Mouse (Mus musculus) MEL (cell line): ENCODE data around the gene Sntg2. TPM values are rescaled to one million over a fixed set of nuclear protein-coding genes. Genes with fewer than 3 reads are reported as not detected.

Experiments
- DNase-seq: peaks from one replicate; pipeline ENCODE4 v3.0.0; 2011; ENCODE audit warnings: low read depth, low spot score
- H3K27ac ChIP-seq: 2 replicates; pipeline ENCODE4 v1.5.1; 2012; ENCODE audit warnings: low read depth, mild to moderate bottlenecking, control low read depth, low read length, moderate library complexity; ENCODE audit not compliant: control insufficient read depth
- H3K27me3 ChIP-seq, 2 experiments: fragments of 150-350 bp in 1 of 2; sonication (generic) in 1 of 2; 2 replicates each; pipeline ENCODE4 v1.6.1; 2012; ENCODE audit warnings: low read length in 2 of 2, mild to moderate bottlenecking in 2 of 2, improper control_type of control experiment in 1 of 2, moderate library complexity in 1 of 2; ENCODE audit not compliant: insufficient read depth in 2 of 2, control insufficient read depth in 1 of 2
- H3K36me3 ChIP-seq, 2 experiments: 2 replicates each; pipeline ENCODE4 v1.6.1; 2012 to 2014; ENCODE audit warnings: low read length in 2 of 2, improper control_type of control experiment in 1 of 2, inconsistent platforms in 1 of 2, mild to moderate bottlenecking in 1 of 2; ENCODE audit not compliant: insufficient read depth in 2 of 2, control insufficient read depth in 1 of 2
- H3K4me1 ChIP-seq, 2 experiments: fragments of 150-350 bp in 1 of 2; sonication (generic) in 1 of 2; 2 replicates each; pipeline ENCODE4 v1.6.1; 2012; ENCODE audit warnings: low read length in 2 of 2, improper control_type of control experiment in 1 of 2, mild to moderate bottlenecking in 1 of 2; ENCODE audit not compliant: insufficient read depth in 2 of 2, control insufficient read depth in 1 of 2
- H3K4me3 ChIP-seq, 2 experiments: fragments of 150-350 bp in 1 of 2; sonication (generic) in 1 of 2; 2 replicates each; pipeline ENCODE4 v1.5.1; 2012; ENCODE audit warnings: low read depth in 2 of 2, low read length in 2 of 2, mild to moderate bottlenecking in 2 of 2, moderate library complexity in 2 of 2, control low read depth in 1 of 2, improper control_type of control experiment in 1 of 2; ENCODE audit not compliant: control insufficient read depth in 1 of 2, insufficient read depth in 1 of 2
- H3K79me2 ChIP-seq: 2 replicates; pipeline ENCODE4 v1.6.1; 2012; ENCODE audit warnings: mild to moderate bottlenecking, low read length, moderate library complexity; ENCODE audit not compliant: control insufficient read depth, poor library complexity, insufficient read depth
- H3K9ac ChIP-seq: 2 replicates; pipeline ENCODE4 v1.6.1; 2012; ENCODE audit warnings: low read depth, mild to moderate bottlenecking, control low read depth, low read length, moderate library complexity; ENCODE audit not compliant: control insufficient read depth, poor library complexity, severe bottlenecking
- H3K9me3 ChIP-seq: fragments of 150-350 bp; sonication (generic); replicated peaks from 2 replicates; pipeline ENCODE4 v1.6.1; 2012; ENCODE audit warnings: mild to moderate bottlenecking, low read length, improper control_type of control experiment, moderate library complexity; ENCODE audit not compliant: insufficient read depth
- CHD1 ChIP-seq: IDR thresholded peaks from 2 replicates; pipeline ENCODE4 v1.6.1; 2012; ENCODE audit warnings: low read depth, mild to moderate bottlenecking, inconsistent platforms, low read length, improper control_type of control experiment
- CHD2 ChIP-seq: IDR thresholded peaks from 2 replicates; pipeline ENCODE4 v1.6.1; 2011; ENCODE audit warnings: low read length, improper control_type of control experiment
- CTCF ChIP-seq, 3 experiments: IDR thresholded peaks in 2 of 3; conservative IDR thresholded peaks in 1 of 3; 2 replicates each; pipeline ENCODE4 v1.5.1; 2011 to 2012; ENCODE audit warnings: low read length in 3 of 3, low read depth in 2 of 3, mild to moderate bottlenecking in 2 of 3, improper control_type of control experiment in 1 of 3, inconsistent platforms in 1 of 3, mixed read lengths in 1 of 3, moderate library complexity in 1 of 3; ENCODE audit not compliant: control insufficient read depth in 1 of 3, insufficient read depth in 1 of 3, poor library complexity in 1 of 3, severe bottlenecking in 1 of 3
- E2F4 ChIP-seq: IDR thresholded peaks from 2 replicates; pipeline ENCODE4 v1.6.1; 2011; ENCODE audit warnings: low read depth, low read length, improper control_type of control experiment, borderline replicate concordance
- ELF1 ChIP-seq: IDR thresholded peaks from 2 replicates; pipeline ENCODE4 v1.6.1; 2014; ENCODE audit warnings: low read depth, mild to moderate bottlenecking, inconsistent platforms, low read length, improper control_type of control experiment, moderate library complexity
- ETS1 ChIP-seq: IDR thresholded peaks from 2 replicates; pipeline ENCODE4 v1.6.1; 2012; ENCODE audit warnings: low read depth, mild to moderate bottlenecking, inconsistent platforms, low read length, improper control_type of control experiment, moderate library complexity
- GABPA ChIP-seq: IDR thresholded peaks from 2 replicates; pipeline ENCODE4 v1.6.1; 2012; ENCODE audit warnings: low read depth, mild to moderate bottlenecking, inconsistent platforms, low read length, improper control_type of control experiment, moderate library complexity
- GATA1 ChIP-seq: IDR thresholded peaks from 2 replicates; pipeline ENCODE4 v1.6.1; 2011; ENCODE audit warnings: low read depth, low read length, improper control_type of control experiment
- JUND ChIP-seq: IDR thresholded peaks from 2 replicates; pipeline ENCODE4 v1.6.1; 2011; ENCODE audit warnings: low read depth, mild to moderate bottlenecking, improper control_type of control experiment, low read length
- MAZ ChIP-seq: IDR thresholded peaks from 2 replicates; pipeline ENCODE4 v1.6.1; 2012; ENCODE audit warnings: low read depth, mild to moderate bottlenecking, inconsistent platforms, low read length, improper control_type of control experiment
- MEF2A ChIP-seq: IDR thresholded peaks from 2 replicates; pipeline ENCODE4 v1.6.1; 2014; ENCODE audit warnings: low read depth, mild to moderate bottlenecking, inconsistent platforms, low read length, improper control_type of control experiment; ENCODE audit not compliant: poor library complexity, insufficient replicate concordance, severe bottlenecking; ENCODE audit errors: extremely low read depth
- POLR2AphosphoS2 ChIP-seq: IDR thresholded peaks from 2 replicates; pipeline ENCODE4 v1.6.1; 2011; ENCODE audit warnings: low read length, improper control_type of control experiment
- POLR2AphosphoS5 ChIP-seq: IDR thresholded peaks from 2 replicates; pipeline ENCODE4 v1.6.1; 2012; ENCODE audit warnings: low read depth, borderline replicate concordance, mild to moderate bottlenecking, inconsistent platforms, low read length, moderate library complexity, mixed read lengths
- RAD21 ChIP-seq: IDR thresholded peaks from 2 replicates; pipeline ENCODE4 v1.6.1; 2011; ENCODE audit warnings: mild to moderate bottlenecking, low read depth, low read length, improper control_type of control experiment
- RCOR1 ChIP-seq: IDR thresholded peaks from 2 replicates; pipeline ENCODE4 v1.6.1; 2012; ENCODE audit warnings: low read depth, mild to moderate bottlenecking, inconsistent platforms, low read length, improper control_type of control experiment
- SIN3A ChIP-seq: IDR thresholded peaks from 2 replicates; pipeline ENCODE4 v1.6.1; 2012; ENCODE audit warnings: low read length, improper control_type of control experiment, inconsistent platforms
- SMC3 ChIP-seq: IDR thresholded peaks from 2 replicates; pipeline ENCODE4 v1.6.1; 2011; ENCODE audit warnings: low read depth, low read length, improper control_type of control experiment
- TAL1 ChIP-seq: IDR thresholded peaks from 2 replicates; pipeline ENCODE4 v1.6.1; 2012; ENCODE audit warnings: mild to moderate bottlenecking, inconsistent platforms, low read length, moderate library complexity, mixed read lengths
- TBP ChIP-seq: IDR thresholded peaks from 2 replicates; pipeline ENCODE4 v1.8.0; 2011; ENCODE audit warnings: low read depth, low read length, improper control_type of control experiment
- TCF12 ChIP-seq: IDR thresholded peaks from 2 replicates; pipeline ENCODE4 v1.6.1; 2014; ENCODE audit warnings: low read depth, mild to moderate bottlenecking, inconsistent platforms, low read length, improper control_type of control experiment, moderate library complexity
- UBTF ChIP-seq: IDR thresholded peaks from 2 replicates; pipeline ENCODE4 v1.6.1; 2012; ENCODE audit warnings: low read depth, mild to moderate bottlenecking, inconsistent platforms, low read length, improper control_type of control experiment, moderate library complexity, borderline replicate concordance; ENCODE audit not compliant: insufficient read depth
- USF2 ChIP-seq, 2 experiments: IDR thresholded peaks; 2 replicates each; pipeline ENCODE4 v1.6.1; 2011 to 2012; ENCODE audit warnings: improper control_type of control experiment in 2 of 2, low read length in 2 of 2, borderline replicate concordance in 1 of 2, inconsistent platforms in 1 of 2, low read depth in 1 of 2, mild to moderate bottlenecking in 1 of 2; ENCODE audit not compliant: insufficient read depth in 1 of 2
- ZC3H11A ChIP-seq: IDR thresholded peaks from 2 replicates; pipeline ENCODE4 v1.6.1; 2012; ENCODE audit warnings: low read depth, mild to moderate bottlenecking, inconsistent platforms, low read length, improper control_type of control experiment
- ZNF384 ChIP-seq: IDR thresholded peaks from 2 replicates; pipeline ENCODE4 v1.6.1; 2012; ENCODE audit warnings: low read depth, mild to moderate bottlenecking, inconsistent platforms, low read length, improper control_type of control experiment
- polyA plus RNA-seq, 2 experiments: library from polyadenylated mRNA; stranded (reverse) in 1 of 2; unstranded in 1 of 2; fragments of >175 nt in 1 of 2; fragments of >200 nt in 1 of 2; gene quantifications; 2 replicates each; pipeline versions ENCODE4 v1.2.1 to v1.2.4; 2012; ENCODE audit warnings: low replicate concordance in 2 of 2, low read depth in 1 of 2; ENCODE audit not compliant: insufficient read length in 2 of 2, insufficient read depth in 1 of 2, missing spikeins in 1 of 2
- total RNA-seq: library from RNA; depleted of rRNA; stranded (reverse); fragments of 300-350 nt; gene quantifications from 2 replicates; pipeline ENCODE4 v1.2.3, GENCODE M21; 2012

Sntg2 gene
- total and polyA plus RNA-seq, 3 experiments = not detected

DNA sequence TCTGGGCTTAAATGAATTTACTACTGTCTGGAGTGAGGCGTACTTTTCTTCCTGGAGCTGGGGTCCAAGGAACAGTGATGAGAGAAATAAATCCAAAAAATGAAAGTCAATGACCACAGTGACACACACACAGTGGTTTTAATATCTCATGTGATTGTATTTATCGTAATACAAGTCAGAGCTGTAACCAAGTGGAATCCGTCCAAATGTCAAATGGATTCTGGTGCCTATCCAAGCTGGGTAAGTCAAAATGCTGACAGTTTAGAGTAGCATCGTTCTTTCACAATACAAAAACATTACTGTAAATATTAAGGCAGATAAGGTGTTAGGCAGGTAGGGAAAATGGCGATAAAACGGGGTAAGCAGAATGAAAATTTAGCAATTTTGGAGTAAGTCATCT, 4.0 kb downstream of the Sntg2 start:
- TF ChIP-seq TAL1 = no peak
- no peak for TF ChIP-seq USF2 (IDR thresholded peaks at IDR 0.05; ENCODE audit: borderline replicate concordance in 1 of 2, insufficient read depth in 1 of 2, low read depth in 1 of 2, low read length in 2 of 2)
- TF ChIP-seq POLR2AphosphoS2 = no peak
- TF ChIP-seq ZC3H11A = no peak
- no peak for TF ChIP-seq GABPA
- TF ChIP-seq JUND = no peak
- TF ChIP-seq SIN3A = no peak
- Histone ChIP-seq H3K4me3 (no peak overlapping the region), H3K79me2 (no peaks in the 10 kb centered on the region)

DNA sequence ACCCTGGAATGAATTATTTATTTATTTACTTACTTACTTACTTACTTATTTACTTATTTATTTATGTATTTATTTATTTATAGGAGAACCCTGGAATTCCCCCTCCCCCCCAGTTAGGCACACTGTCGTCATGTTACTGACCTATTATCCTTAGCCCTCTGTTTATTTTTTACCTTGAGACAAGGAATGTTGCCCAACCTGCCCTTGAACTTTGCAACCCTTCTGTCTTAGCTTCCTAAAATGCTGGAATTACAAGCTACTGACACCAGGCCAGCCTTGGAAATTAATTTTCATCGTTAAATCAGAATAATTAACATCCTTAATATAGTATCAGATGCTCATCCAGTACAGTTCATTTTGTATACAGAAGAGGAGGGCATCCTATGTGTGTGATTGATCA, 10.9 kb downstream of the Sntg2 start:
- Histone ChIP-seq H3K4me3 (no peak overlapping the region), H3K79me2 (no peaks in the 10 kb centered on the region), H3K27me3 (no peaks in the 10 kb centered on the region), H3K4me1 (no peaks in the 10 kb centered on the region), H3K9me3 (no peaks in the 10 kb centered on the region), H3K36me3 (no peaks in the 10 kb centered on the region), H3K27ac (no peak overlapping the region)
- no peak for DNase-seq
- TF ChIP-seq SMC3 = no peak
- TF ChIP-seq MAZ = no peak
- no peak for TF ChIP-seq CTCF (IDR thresholded peaks at IDR 0.05 in 2 of 3, conservative IDR thresholded peaks at IDR 0.05 in 1 of 3; ENCODE audit: control insufficient read depth in 1 of 3, insufficient read depth in 1 of 3, low read depth in 2 of 3, low read length in 3 of 3, poor library complexity in 1 of 3, severe bottlenecking in 1 of 3)
- TF ChIP-seq RAD21 = no peak
- TF ChIP-seq POLR2AphosphoS5 = no peak
- TF ChIP-seq UBTF = no peak
- TF ChIP-seq CHD1 = no peak
- TF ChIP-seq ETS1 = no peak
- TF ChIP-seq MEF2A = no peak
- TF ChIP-seq JUND = no peak
- no peak for TF ChIP-seq RCOR1
- no peak for TF ChIP-seq ZNF384
- TF ChIP-seq TAL1 = no peak
- TF ChIP-seq GATA1 = no peak
- no peak for TF ChIP-seq E2F4
- TF ChIP-seq TBP = no peak
- no peak for TF ChIP-seq ELF1
- TF ChIP-seq CHD2 = no peak
- no peak for TF ChIP-seq SIN3A
- no peak for TF ChIP-seq TCF12
- TF ChIP-seq, all 39 proteins: peak for 0
- H3K9ac ChIP-seq = no peak overlapping the region

More for the DNA sequence above, 4.0 kb downstream of the Sntg2 start:
- Histone ChIP-seq H3K9ac (no peak overlapping the region), H3K27me3 (no peaks in the 10 kb centered on the region), H3K9me3 (no peaks in the 10 kb centered on the region), H3K36me3 (no peaks in the 10 kb centered on the region), H3K27ac (no peak overlapping the region), H3K4me1 (no peaks in the 10 kb centered on the region)
- no peak for DNase-seq
